Mouse (Mus musculus) liver, embryonic 13.5 days (tissue): ENCODE measurements at regions not wholly inside any gene's neighbourhood (a gene's known extent, or its start where the extent isn't known, plus 50 kb on each side); places are given as distances from the start of the nearest gene placed in this dataset.
A peak's percentile ranks its signal among the peaks of the same experiment; 100 is the strongest.

Experiments
- ATAC-seq: fragments of 200-750 bp; cut with Nextera tagmentation; 2 replicates; pipeline ENCODE4 v1.8.0; 2017; ENCODE audit warnings: low read depth, mild to moderate bottlenecking, moderate number of reproducible peaks, moderate library complexity
- DNase-seq: peaks from one replicate; pipeline ENCODE4 v3.0.0; 2022
- H3K27ac ChIP-seq: fragments of 300-500 bp; sonication (generic); 2 replicates; pipeline ENCODE4 v1.5.1; 2015; ENCODE audit warnings: moderate library complexity, mild to moderate bottlenecking, inconsistent platforms
- H3K27me3 ChIP-seq: fragments of 300-500 bp; sonication (generic); 2 replicates; pipeline ENCODE4 v1.6.1; 2015; ENCODE audit warnings: mild to moderate bottlenecking, inconsistent platforms
- H3K36me3 ChIP-seq: fragments of 300-500 bp; sonication (generic); 2 replicates; pipeline ENCODE4 v1.6.1; 2015; ENCODE audit warnings: mild to moderate bottlenecking, inconsistent platforms
- H3K4me1 ChIP-seq: fragments of 300-500 bp; sonication (generic); replicated peaks from 2 replicates; pipeline ENCODE4 v1.6.1; 2015; ENCODE audit warnings: inconsistent platforms
- H3K4me2 ChIP-seq: fragments of 300-500 bp; sonication (generic); 2 replicates; pipeline ENCODE4 v1.6.1; 2015; ENCODE audit warnings: inconsistent platforms, mild to moderate bottlenecking, moderate library complexity
- H3K4me3 ChIP-seq: fragments of 300-500 bp; sonication (generic); replicated peaks from 2 replicates; pipeline ENCODE4 v1.5.1; 2015; ENCODE audit warnings: mild to moderate bottlenecking, inconsistent platforms
- H3K9ac ChIP-seq: fragments of 300-500 bp; sonication (generic); 2 replicates; pipeline ENCODE4 v1.6.1; 2015; ENCODE audit warnings: mild to moderate bottlenecking, inconsistent platforms
- H3K9me3 ChIP-seq: fragments of 300-500 bp; sonication (generic); replicated peaks from 2 replicates; pipeline ENCODE4 v1.6.1; 2016; ENCODE audit warnings: inconsistent platforms
- WGBS: fragments of 180-500 bp; shearing (Covaris S2); methylation state at CpG from one replicate; pipeline ENCODE4 v1.1.7; 2015; ENCODE audit not compliant: insufficient replicate concordance; 5-methylcytosine and 5-hydroxymethylcytosine counted together

GRCm38 (mm10) chr19:15851622-15852021, 95.5 kb downstream of the Psat1 start:
- H3K4me3 ChIP-seq: no peak overlapping the region
- DNase-seq (no peak), ATAC-seq (no peak)
- no peak overlapping the region for H3K27ac ChIP-seq
- H3K4me2 ChIP-seq: no peak overlapping the region
- H3K9ac ChIP-seq: no peak overlapping the region
- no peaks in the 10 kb centered on the region for H3K36me3 ChIP-seq
- WGBS: 78% methylated on average over 3 of the region's 3 CpGs
- no peaks in the 10 kb centered on the region for H3K9me3 ChIP-seq
- H3K27me3 ChIP-seq: no peaks in the 10 kb centered on the region
- peaks cover 4% of the 10 kb centered on the region; the same call in 1 of the 2 replicates for H3K4me1 ChIP-seq

GRCm38 (mm10) chr19:15850722-15851121, 96.4 kb downstream of the Psat1 start:
- Histone ChIP-seq H3K9me3 (no peaks in the 10 kb centered on the region), H3K4me2 (no peak overlapping the region), H3K4me1 (peaks cover 4% of the 10 kb centered on the region; the same call in 1 of the 2 replicates), H3K9ac (no peak overlapping the region), H3K27me3 (no peaks in the 10 kb centered on the region), H3K36me3 (no peaks in the 10 kb centered on the region), H3K27ac (no peak overlapping the region), H3K4me3 (no peak overlapping the region)
- DNase-seq (no peak), ATAC-seq (no peak)
- WGBS: 11% methylated on average over 2 of the region's 2 CpGs

DNA sequence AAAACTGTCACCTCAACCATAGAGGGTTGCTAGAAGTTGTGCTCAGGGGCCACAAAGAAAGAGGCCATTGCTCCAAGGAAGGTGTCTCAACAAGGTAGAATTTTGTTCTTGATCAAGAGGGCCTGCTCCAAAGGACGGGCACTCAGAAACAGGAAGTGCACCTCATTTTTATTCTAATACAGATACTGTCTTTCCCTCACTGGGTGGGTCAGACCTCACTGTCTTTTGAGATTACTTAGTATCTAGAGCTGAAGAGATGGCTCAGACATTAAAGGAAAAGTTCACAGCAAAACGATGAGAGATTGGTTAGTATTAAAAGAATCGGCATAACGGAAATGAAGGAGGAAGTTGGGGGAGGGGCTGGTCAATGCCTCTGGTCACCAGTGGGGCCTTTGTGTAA, 97.9 kb downstream of the Psat1 start:
- Histone ChIP-seq H3K27ac (no peak overlapping the region), H3K9ac (no peak overlapping the region), H3K4me1 (peaks cover 4% of the 10 kb centered on the region; the same call in 1 of the 2 replicates), H3K36me3 (no peaks in the 10 kb centered on the region), H3K9me3 (no peaks in the 10 kb centered on the region), H3K27me3 (no peaks in the 10 kb centered on the region), H3K4me2 (no peak overlapping the region), H3K4me3 (no peak overlapping the region)
- no peak for ATAC-seq
- DNase-seq: no peak
- 37% methylated on average over 4 of the region's 4 CpGs for WGBS

DNA sequence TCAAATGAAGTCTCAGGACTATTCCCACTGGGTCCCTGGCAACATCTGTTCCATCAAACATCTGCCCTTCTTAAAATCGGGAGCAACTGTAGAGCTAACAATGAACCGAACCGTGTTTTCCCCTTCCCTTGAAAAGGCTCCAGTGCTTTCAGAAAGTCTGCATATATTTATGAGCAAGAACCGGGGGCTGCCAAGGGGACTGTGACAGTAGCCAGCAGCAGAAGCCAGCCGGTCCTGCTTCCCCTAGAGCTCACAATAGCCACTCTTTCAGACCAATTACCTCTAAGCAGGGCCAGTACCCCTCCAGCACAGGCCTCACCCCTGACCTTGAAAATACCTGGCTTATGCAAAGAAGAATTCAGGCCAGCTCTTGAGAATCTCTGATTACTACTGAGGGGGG, 108.8 kb downstream of the Psat1 start:
- no peak overlapping the region for H3K4me2 ChIP-seq
- WGBS: 41% methylated on average over 5 of the region's 5 CpGs
- no peak for DNase-seq

GRCm38 (mm10) chr19:15837715-15838175, 109.4 kb downstream of the Psat1 start:
- H3K36me3 ChIP-seq: no peaks in the 10 kb centered on the region
- no peak overlapping the region for H3K4me3 ChIP-seq
- 7% methylated on average over 1 of the region's 1 CpGs for WGBS
- H3K9me3 ChIP-seq: no peaks in the 10 kb centered on the region
- no peak overlapping the region for H3K27ac ChIP-seq
- peaks cover 19% of the 10 kb centered on the region for H3K4me1 ChIP-seq
- peak; percentile 20; the same call in 1 of the 2 replicates for ATAC-seq
- no peak overlapping the region; the same call in 1 of the 2 replicates for H3K4me2 ChIP-seq
- DNase-seq: peak; percentile 11
- H3K9ac ChIP-seq: no peak overlapping the region
- no peaks in the 10 kb centered on the region for H3K27me3 ChIP-seq

More for the DNA sequence above, 108.8 kb downstream of the Psat1 start:
- H3K9ac ChIP-seq: no peak overlapping the region
- no peaks in the 10 kb centered on the region for H3K27me3 ChIP-seq
- no peak for ATAC-seq
- H3K27ac ChIP-seq: no peak overlapping the region
- no peaks in the 10 kb centered on the region for H3K36me3 ChIP-seq
- peaks cover 19% of the 10 kb centered on the region for H3K4me1 ChIP-seq
- no peak overlapping the region for H3K4me3 ChIP-seq
- no peaks in the 10 kb centered on the region for H3K9me3 ChIP-seq

DNA sequence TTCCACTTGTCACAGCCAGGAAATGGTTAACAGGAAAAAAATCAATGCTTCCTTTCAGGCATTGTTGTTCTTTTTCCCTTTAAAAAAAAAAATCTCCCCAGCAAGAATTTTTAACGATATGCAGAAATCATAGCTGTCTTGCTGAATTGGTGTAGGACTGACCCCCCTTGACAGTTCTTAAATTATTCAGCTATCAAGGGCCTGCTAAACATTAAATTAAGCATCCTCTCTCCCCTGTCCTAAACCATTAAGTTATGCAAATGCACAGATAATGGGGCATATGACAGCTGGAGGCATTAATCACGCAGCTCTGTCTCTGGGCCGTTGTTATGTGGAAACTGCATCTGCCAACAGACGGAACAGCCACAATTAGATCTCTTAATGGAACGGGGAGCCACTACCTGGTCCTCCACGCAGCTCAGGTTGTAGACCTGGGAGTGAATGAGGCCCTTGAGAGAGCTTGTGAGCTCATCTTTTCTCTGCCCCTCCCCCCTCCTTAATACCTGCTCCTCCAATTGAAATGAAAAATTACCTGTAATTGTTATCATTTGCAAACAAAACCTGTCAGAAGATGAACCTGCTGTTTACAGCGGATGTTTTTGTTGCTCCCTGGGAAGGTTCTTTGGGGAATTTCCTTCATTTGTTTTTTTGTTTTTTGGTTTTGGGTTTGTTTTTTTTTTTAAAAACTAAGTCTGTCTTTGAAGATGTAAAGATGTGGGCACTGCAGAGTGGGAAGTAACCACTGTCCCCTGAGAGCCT, 110.0 kb downstream of the Psat1 start:
- 4% methylated on average over 7 of the region's 7 CpGs for WGBS
- H3K4me1 ChIP-seq: peaks cover 19% of the 10 kb centered on the region
- DNase-seq: no peak
- no peaks in the 10 kb centered on the region for H3K36me3 ChIP-seq
- H3K9me3 ChIP-seq: no peaks in the 10 kb centered on the region
- no peak overlapping the region for H3K9ac ChIP-seq
- ATAC-seq: no peak
- no peak overlapping the region; the same call in 1 of the 2 replicates for H3K4me2 ChIP-seq
- no peaks in the 10 kb centered on the region for H3K27me3 ChIP-seq
- no peak overlapping the region for H3K4me3 ChIP-seq
- no peak overlapping the region for H3K27ac ChIP-seq

DNA sequence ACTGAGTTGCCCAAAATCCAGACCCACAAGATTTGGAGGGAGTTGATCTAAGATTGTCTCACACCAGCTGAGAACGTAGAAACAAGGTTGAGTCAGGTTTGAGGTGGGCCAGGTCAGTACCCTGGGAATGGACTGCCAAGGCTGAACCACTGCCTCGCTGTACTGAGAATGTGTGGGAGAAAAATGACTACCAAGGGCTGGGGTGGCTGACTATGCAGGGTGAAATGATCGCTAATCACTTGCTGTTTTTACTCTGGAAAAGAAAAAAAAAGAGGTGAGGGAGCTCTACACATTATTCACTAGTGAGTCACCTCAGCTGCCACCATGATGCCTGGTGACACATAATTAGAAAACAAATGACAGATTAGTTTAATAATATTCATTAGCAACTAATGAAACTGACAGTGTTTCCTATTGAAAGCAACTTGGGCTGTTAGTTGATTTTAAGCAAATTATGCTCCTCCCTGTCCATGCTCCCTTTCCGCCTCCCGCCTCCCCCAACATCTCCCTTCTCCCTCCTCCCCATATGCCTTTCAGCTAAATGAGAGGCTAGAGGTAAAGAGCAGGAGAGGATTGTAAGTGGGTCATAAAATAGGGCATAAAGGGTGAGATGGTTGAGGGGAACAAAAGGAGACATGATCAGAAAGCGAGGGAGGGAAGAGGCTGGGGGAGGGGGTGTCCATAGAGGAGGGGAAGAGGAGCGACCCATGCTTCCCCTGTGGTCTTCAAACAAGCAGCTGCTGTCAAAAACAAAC, 110.8 kb downstream of the Psat1 start:
- Histone ChIP-seq H3K36me3 (no peaks in the 10 kb centered on the region), H3K9ac (no peak overlapping the region), H3K27me3 (no peaks in the 10 kb centered on the region), H3K27ac (no peak overlapping the region), H3K4me2 (no peak overlapping the region), H3K4me1 (peaks cover 19% of the 10 kb centered on the region), H3K4me3 (no peak overlapping the region), H3K9me3 (no peaks in the 10 kb centered on the region)
- DNase-seq (no peak), ATAC-seq (no peak)
- WGBS: 40% methylated on average over 7 of the region's 7 CpGs

GRCm38 (mm10) chr19:15830385-15830784, 116.8 kb downstream of the Psat1 start:
- no peak for DNase-seq
- no peak overlapping the region for H3K4me2 ChIP-seq

GRCm38 (mm10) chr19:15829158-15829557, 118.0 kb downstream of the Psat1 start:
- Histone ChIP-seq H3K4me3 (no peak overlapping the region), H3K9ac (no peak overlapping the region), H3K27me3 (no peaks in the 10 kb centered on the region), H3K36me3 (no peaks in the 10 kb centered on the region), H3K4me2 (no peak overlapping the region), H3K27ac (no peak overlapping the region), H3K4me1 (0 out of 2 replicates have a peak, but pooled peaks cover under 1% of the 10 kb centered on the region), H3K9me3 (no peaks in the 10 kb centered on the region)
- DNase-seq (no peak), ATAC-seq (no peak)
- WGBS: 53% methylated on average over 5 of the region's 5 CpGs

More at GRCm38 (mm10) chr19:15830385-15830784, 116.8 kb downstream of the Psat1 start:
- ATAC-seq: no peak
- no peaks in the 10 kb centered on the region for H3K9me3 ChIP-seq
- no peak overlapping the region for H3K27ac ChIP-seq
- no peaks in the 10 kb centered on the region for H3K27me3 ChIP-seq
- H3K36me3 ChIP-seq: no peaks in the 10 kb centered on the region
- no peaks in the 10 kb centered on the region for H3K4me1 ChIP-seq
- no peak overlapping the region for H3K4me3 ChIP-seq
- H3K9ac ChIP-seq: no peak overlapping the region

- DNase-seq: no peak
- no peaks in the 10 kb centered on the region for H3K9me3 ChIP-seq
- H3K36me3 ChIP-seq: no peaks in the 10 kb centered on the region
- H3K4me2 ChIP-seq: no peak overlapping the region
- 62% methylated on average over 10 of the region's 10 CpGs for WGBS
- no peak for ATAC-seq
- no peak overlapping the region for H3K9ac ChIP-seq
- no peak overlapping the region for H3K4me3 ChIP-seq
- H3K27me3 ChIP-seq: no peaks in the 10 kb centered on the region
- no peak overlapping the region for H3K27ac ChIP-seq
- 0 out of 2 replicates have a peak, but pooled peaks cover 3% of the 10 kb centered on the region for H3K4me1 ChIP-seq
These were observed 119.0 kb downstream of the Psat1 start for GRCm38 (mm10) chr19:15827990-15828705.
